Mouse (Mus musculus): ENCODE data around the gene Gpatch8. TPM values are rescaled to one million over a fixed set of nuclear protein-coding genes. Genes with fewer than 3 reads are reported as not detected.

Gene Gpatch8
- total and polyA plus RNA-seq, 3 experiments, result 11.7 to 18.0 (median 14.8) TPM

DNA sequence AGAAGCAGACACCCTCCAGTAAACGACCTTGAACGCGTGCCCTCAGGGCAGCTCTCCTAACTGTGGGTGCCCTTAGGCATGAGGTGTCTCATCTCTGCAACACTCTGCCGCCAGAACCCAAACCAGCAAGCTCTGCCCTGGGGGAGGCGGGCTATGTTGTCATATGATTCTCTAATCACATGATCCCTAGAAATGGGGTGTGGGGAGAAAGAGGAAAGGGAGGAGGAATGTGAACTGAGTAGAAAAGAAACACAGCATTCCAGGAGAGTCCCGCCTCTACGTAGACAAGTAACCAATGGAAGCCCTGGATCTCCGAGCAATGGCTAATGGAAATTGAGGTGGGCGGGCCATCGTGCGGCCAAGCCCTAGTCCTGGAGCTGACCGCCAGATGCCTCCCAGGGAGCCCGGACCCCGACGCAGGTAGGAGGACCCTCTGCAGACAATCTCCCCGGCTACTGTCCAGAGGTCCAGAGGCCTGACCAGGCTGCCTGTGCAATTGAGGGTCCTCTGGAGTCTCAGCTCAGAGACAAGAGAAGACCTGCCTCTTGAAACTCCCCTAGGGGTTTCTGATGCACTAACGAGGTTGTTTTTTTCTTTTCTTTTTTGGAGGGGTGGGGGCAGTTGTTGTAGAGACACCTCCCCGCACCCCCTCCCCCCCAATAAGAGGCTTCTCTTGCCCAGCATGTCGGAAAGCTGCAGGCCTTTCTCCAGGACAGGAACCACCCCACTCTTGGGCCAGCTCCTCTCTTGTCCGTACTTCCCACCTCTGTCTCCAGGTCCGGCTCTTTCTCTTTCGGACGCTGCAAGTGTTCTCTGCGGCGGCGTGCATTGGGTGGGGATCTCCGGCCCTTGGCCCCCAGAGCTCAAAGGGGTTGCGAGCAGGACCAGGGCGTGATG, 125.8 kb downstream of the Gpatch8 start, which contains the start of gene Grn:
Gene Grn (plus strand): TSS at position 195 of the 897 bp plus-strand sequence.
- no peaks in the 10 kb centered on the region for H3K79me2 ChIP-seq (replicated peaks; ENCODE audit: control insufficient read depth, insufficient read depth, low read length)
- WGBS, result 1% methylated on average over 29 of the region's 29 CpGs
- intact Hi-C loops (cut with DNase I), result loop anchor here (1.0 kb wide), 2 partner anchors 23 to 121 kb away; partner anchors contain the start of gene Slc25a39
- H3K36me3 ChIP-seq (ENCODE audit: control insufficient read depth, insufficient read depth, low read length), result no peaks in the 10 kb centered on the region
- H3K27ac ChIP-seq, result peak within 1 kb of the TSS; percentile 98
- TF ChIP-seq CTCF (IDR thresholded peaks at IDR 0.05), result no peak
- TF ChIP-seq EP300 (IDR thresholded peaks at IDR 0.05; ENCODE audit: insufficient read depth, low read depth, low read length), result peak; percentile 74; the same call in 1 of the 2 replicates
- TF ChIP-seq POLR2A (IDR thresholded peaks at IDR 0.05; ENCODE audit: insufficient read depth, low read depth, low read length), result peak; percentile 79
- peak within 1 kb of the TSS; percentile 61 for H3K9ac ChIP-seq (ENCODE audit: low read depth, low read length)
- peak within 1 kb of the TSS; percentile 91 for H3K4me3 ChIP-seq
- DNase-seq, result peak; percentile 87 to 93
- H3K4me1 ChIP-seq (ENCODE audit: control insufficient read depth, insufficient read depth, low read length), result peaks cover 13% of the 10 kb centered on the region
- no peaks in the 10 kb centered on the region for H3K27me3 ChIP-seq (ENCODE audit: control insufficient read depth, insufficient read depth, low read length)

DNA sequence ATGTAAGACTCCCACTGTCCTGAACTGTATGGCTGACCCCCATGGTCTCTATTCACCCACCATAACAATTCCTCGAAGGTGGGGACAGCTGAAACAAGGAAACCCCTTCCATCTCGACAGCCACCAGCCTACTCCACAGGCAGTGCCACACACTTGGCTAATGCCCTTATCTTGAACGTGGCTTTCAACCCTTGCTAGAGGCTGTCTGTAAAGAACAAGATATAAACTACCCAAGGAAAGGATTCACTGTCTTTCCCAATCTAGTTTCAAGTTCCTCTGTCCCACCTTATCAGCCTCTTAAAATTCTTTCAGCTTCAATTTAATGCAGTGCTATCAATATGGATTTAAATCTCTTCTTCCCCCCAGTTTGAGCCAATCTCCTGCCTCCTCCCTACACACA, 126.6 kb downstream of the Gpatch8 start:
- H3K9ac ChIP-seq (ENCODE audit: low read depth, low read length), result peak overlapping the region; percentile 61; the same call in 1 of the 2 replicates
- intact Hi-C loops (cut with DNase I), result no loop called here
- no peaks in the 10 kb centered on the region for H3K27me3 ChIP-seq (ENCODE audit: control insufficient read depth, insufficient read depth, low read length)
- no peak for DNase-seq
- H3K36me3 ChIP-seq (ENCODE audit: control insufficient read depth, insufficient read depth, low read length), result no peaks in the 10 kb centered on the region
- TF ChIP-seq EP300 (IDR thresholded peaks at IDR 0.05; ENCODE audit: insufficient read depth, low read depth, low read length) (no peak), POLR2A (IDR thresholded peaks at IDR 0.05; ENCODE audit: insufficient read depth, low read depth, low read length) (no peak), CTCF (IDR thresholded peaks at IDR 0.05) (no peak)
- H3K27ac ChIP-seq, result peak overlapping the region; percentile 98
- H3K4me3 ChIP-seq, result peak overlapping the region; percentile 91
- WGBS, result 23% methylated on average over 3 of the region's 3 CpGs
- H3K4me1 ChIP-seq (ENCODE audit: control insufficient read depth, insufficient read depth, low read length), result peaks cover 13% of the 10 kb centered on the region
- no peaks in the 10 kb centered on the region for H3K79me2 ChIP-seq (replicated peaks; ENCODE audit: control insufficient read depth, insufficient read depth, low read length)

DNA sequence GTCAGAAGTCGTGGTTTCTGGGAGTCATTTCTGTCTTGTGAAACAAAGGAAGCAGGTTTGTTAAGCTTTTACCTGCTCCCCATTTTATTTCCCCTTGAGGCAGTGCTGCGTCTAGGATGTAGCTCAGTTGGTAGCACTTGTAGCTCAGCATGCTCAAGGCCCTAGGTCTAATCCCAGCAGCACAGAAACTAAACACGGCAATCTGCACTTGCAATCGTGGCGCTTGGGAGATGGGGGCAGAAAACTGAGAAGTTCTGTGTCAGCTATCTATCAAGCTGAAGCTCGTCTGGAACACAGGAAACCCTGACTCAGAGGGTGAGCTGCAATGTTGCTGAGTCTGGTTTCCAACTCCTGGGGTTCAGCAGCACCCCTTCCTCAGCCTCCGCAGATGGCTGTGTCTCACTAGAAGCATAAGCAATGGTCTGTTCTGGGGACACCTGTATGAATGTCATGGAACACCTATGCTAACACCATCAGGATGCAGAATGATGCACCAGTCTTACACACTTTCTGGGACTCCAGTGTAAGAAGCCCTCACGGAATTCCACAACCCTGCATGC, 127.1 kb downstream of the Gpatch8 start:
- TF ChIP-seq EP300 (IDR thresholded peaks at IDR 0.05; ENCODE audit: insufficient read depth, low read depth, low read length) (0 out of 2 replicates have a peak, but pooled peaks have one; percentile 13), CTCF (IDR thresholded peaks at IDR 0.05) (no peak)
- 60% methylated on average over 8 of the region's 8 CpGs for WGBS
- no peak overlapping the region for H3K9ac ChIP-seq (ENCODE audit: low read depth, low read length)
- no peaks in the 10 kb centered on the region for H3K36me3 ChIP-seq (ENCODE audit: control insufficient read depth, insufficient read depth, low read length)
- H3K4me3 ChIP-seq, result no peak overlapping the region
- H3K27ac ChIP-seq, result no peak overlapping the region; the same call in none of the 2 replicates
- peaks cover 11% of the 10 kb centered on the region for H3K4me1 ChIP-seq (ENCODE audit: control insufficient read depth, insufficient read depth, low read length)
- H3K27me3 ChIP-seq (ENCODE audit: control insufficient read depth, insufficient read depth, low read length), result no peaks in the 10 kb centered on the region
- peak in 1 of 2 experiments; percentile 33 for DNase-seq
- H3K79me2 ChIP-seq (replicated peaks; ENCODE audit: control insufficient read depth, insufficient read depth, low read length), result no peaks in the 10 kb centered on the region
- intact Hi-C loops (cut with DNase I), result no loop called here

Other genes with a start within 250 kb of the Gpatch8 start
- gene Ubtf, start 236.7 kb downstream of the Gpatch8 start, total RNA-seq (2021), result 10 to 100 TPM; 52.5 to 59.4 TPM
- 14.9 and 22.1 TPM in 2 replicates for gene Ubtf, start 236.7 kb downstream of the Gpatch8 start, polyA plus RNA-seq (2012; rRNA removed)
- 10 to 100 TPM in 1 of 2 experiments, under 1 TPM in 1; 0.42 to 10.3 TPM for gene Slc4a1, start 190.2 kb downstream of the Gpatch8 start, total RNA-seq (2021)
- gene Slc4a1, start 190.2 kb downstream of the Gpatch8 start, polyA plus RNA-seq (2012; rRNA removed), result 0.91 and 4.4 TPM in 2 replicates
- gene Rundc3a, start 163.0 kb downstream of the Gpatch8 start, total RNA-seq (2021), result under 1 TPM in 1 of 2 experiments, not detected in 1; 0.66 TPM
- gene Rundc3a, start 163.0 kb downstream of the Gpatch8 start, polyA plus RNA-seq (2012; rRNA removed), result 0.23 and 0.32 TPM in 2 replicates
- gene Slc25a39, start 148.4 kb downstream of the Gpatch8 start, total RNA-seq (2021), result 100 to 1,000 TPM; 196 to 213 TPM
- gene Slc25a39, start 148.4 kb downstream of the Gpatch8 start, polyA plus RNA-seq (2012; rRNA removed), result 307 and 331 TPM in 2 replicates
- gene Grn, start 126.1 kb downstream of the Gpatch8 start, total RNA-seq (2021), result 10 to 100 TPM; 83.4 to 86.9 TPM
- gene Grn, start 126.1 kb downstream of the Gpatch8 start, polyA plus RNA-seq (2012; rRNA removed), result 118 and 119 TPM in 2 replicates
- 1 to 10 TPM; 3.8 to 3.9 TPM for gene Fam171a2, start 108.7 kb downstream of the Gpatch8 start, total RNA-seq (2021)
- gene Fam171a2, start 108.7 kb downstream of the Gpatch8 start, polyA plus RNA-seq (2012; rRNA removed), result 7.7 and 8.3 TPM in 2 replicates
- gene Itga2b, start 86.3 kb downstream of the Gpatch8 start, total RNA-seq (2021), result 10 to 100 TPM in 1 of 2 experiments, 1 to 10 TPM in 1; 3.1 to 14.5 TPM
- 3.5 and 6.9 TPM in 2 replicates for gene Itga2b, start 86.3 kb downstream of the Gpatch8 start, polyA plus RNA-seq (2012; rRNA removed)
- gene Gm11627, start 23.1 kb upstream of the Gpatch8 start, total RNA-seq (2021), result 1 to 10 TPM; 1.2 to 1.5 TPM
- gene Gm11627, start 23.1 kb upstream of the Gpatch8 start, polyA plus RNA-seq (2012; rRNA removed), result 4.0 and 4.9 TPM in 2 replicates
- 1 to 10 TPM; 2.6 to 2.8 TPM for gene Fzd2, start 48.0 kb upstream of the Gpatch8 start, total RNA-seq (2021)
- gene Fzd2, start 48.0 kb upstream of the Gpatch8 start, polyA plus RNA-seq (2012; rRNA removed), result 7.2 and 10.0 TPM in 2 replicates
- gene Meioc, start 107.3 kb upstream of the Gpatch8 start, total RNA-seq (2021), result not detected
- 0.09 TPM in 1 of 2 replicates, not detected in the other for gene Meioc, start 107.3 kb upstream of the Gpatch8 start, polyA plus RNA-seq (2012; rRNA removed)
- gene Ccdc43, start 141.4 kb upstream of the Gpatch8 start, total RNA-seq (2021), result 10 to 100 TPM; 21.0 to 22.8 TPM
- 6.8 and 12.2 TPM in 2 replicates for gene Ccdc43, start 141.4 kb upstream of the Gpatch8 start, polyA plus RNA-seq (2012; rRNA removed)
- 1 to 10 TPM; 3.4 to 4.9 TPM for gene Adam11, start 205.0 kb upstream of the Gpatch8 start, total RNA-seq (2021)
- 10.1 and 12.5 TPM in 2 replicates for gene Adam11, start 205.0 kb upstream of the Gpatch8 start, polyA plus RNA-seq (2012; rRNA removed)